Mouse (Mus musculus) layer of hippocampus, adult 11-12 months (tissue): ENCODE measurements around the gene Vmn1r158.
"Not testable (repeated sequence)": the region's sequence is repeated elsewhere in the genome, so short reads cannot be mapped to it uniquely, and the experiment has no call there.

Experiments used
- DNase-seq: peaks from one replicate; pipeline ENCODE4 v3.0.0; 2022; ENCODE audit warnings: low spot score

Gene Vmn1r158

DNA sequence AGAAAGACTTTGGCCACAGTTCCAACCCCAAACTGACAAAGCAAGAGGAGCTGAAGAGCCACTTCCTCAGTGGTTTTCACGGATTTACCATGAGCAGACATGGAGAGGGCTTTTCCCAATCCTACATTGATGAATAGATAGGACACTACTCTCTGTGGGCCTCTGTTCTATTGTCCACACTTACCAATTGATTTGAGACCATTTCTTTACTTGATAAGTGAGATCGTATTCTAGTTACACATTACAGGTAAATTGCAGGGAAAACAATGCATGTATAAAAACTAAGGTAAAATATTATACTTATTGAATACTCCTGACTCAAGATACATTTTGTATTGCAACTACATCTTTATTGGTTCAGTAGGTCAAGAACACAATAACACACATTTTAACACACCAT is at the start of gene Vmn1r158:
TSS of gene Vmn1r158 (minus strand) at position 101 of the 400 bp plus-strand sequence.
- DNase-seq: not testable (repeated sequence)

- DNase-seq: not testable (repeated sequence)
Measured at GRCm38 (mm10) chr7:22775981-22776380, 14.6 kb downstream of the Vmn1r158 start.

GRCm38 (mm10) chr7:22761397-22761796 is 29.2 kb downstream of the Vmn1r158 start, which contains the start of gene Vmn1r157:
Gene Vmn1r157 (plus strand): TSS chr7:22761697.
- DNase-seq: not testable (repeated sequence)
